ENCODE assay signal across 1 mouse cellular context in genomic region chr5:144100149-144100935, GRCm38 (mm10).
TF ChIP-seq lines count a peak whose summit lies in the region.

Lmtk2 (plus strand) TSS chr5:144100436.

TF ChIP-seq in CH12.LX, 34 proteins besides CTCF, POLR2A, EP300 and RAD21 (continued from another document):
- TF ChIP-seq TBP (conservative IDR thresholded peaks at IDR 0.05; ENCODE audit: low read depth, low read length) (peak; percentile 59; the same call in 1 of the 2 replicates), ZC3H11A (IDR thresholded peaks at IDR 0.05; ENCODE audit: low read depth, low read length) (no peak), USF1 (IDR thresholded peaks at IDR 0.05; ENCODE audit: low read depth, low read length) (peak; percentile 90), USF2 (conservative IDR thresholded peaks at IDR 0.05; ENCODE audit: low read depth, low read length) (peak; percentile 71), ELF1 (IDR thresholded peaks at IDR 0.05; ENCODE audit: low read depth, low read length) (peak; percentile 70), GABPA (IDR thresholded peaks at IDR 0.05; ENCODE audit: insufficient replicate concordance, low read depth, low read length) (no peak), KAT2A (IDR thresholded peaks at IDR 0.05; ENCODE audit: insufficient replicate concordance, low read length) (no peak), HCFC1 (IDR thresholded peaks at IDR 0.05; ENCODE audit: low read depth, low read length) (peak; percentile 69), CHD1 (IDR thresholded peaks at IDR 0.05; ENCODE audit: low read depth, low read length) (no peak), PAX5 (IDR thresholded peaks at IDR 0.05; ENCODE audit: low read length) (no peak), IRF4 (IDR thresholded peaks at IDR 0.05; ENCODE audit: low read depth, low read length) (peak; percentile 34; the same call in 1 of the 2 replicates), MXI1 (IDR thresholded peaks at IDR 0.05; ENCODE audit: low read depth, low read length) (no peak), MAX (IDR thresholded peaks at IDR 0.05; ENCODE audit: low read length) (peak; percentile 63), E2F4 (IDR thresholded peaks at IDR 0.05; ENCODE audit: insufficient replicate concordance, low read depth, low read length) (peak; percentile 69; the same call in 1 of the 2 replicates)
TF ChIP-seq in CH12.LX: peak in this region for 18.
